Mouse (Mus musculus) midbrain, embryonic 15.5 days (tissue): ENCODE measurements at regions not wholly inside any gene's neighbourhood (a gene's known extent, or its start where the extent isn't known, plus 50 kb on each side); places are given as distances from the start of the nearest gene placed in this dataset.
"Not testable (repeated sequence)": the region's sequence is repeated elsewhere in the genome, so short reads cannot be mapped to it uniquely, and the experiment has no call there.

Source experiments
- ATAC-seq: fragments of 200-750 bp; cut with Nextera tagmentation; replicated peaks from 2 replicates; pipeline ENCODE4 v1.8.0; 2017; ENCODE audit warnings: moderate TSS enrichment
- H3K27ac ChIP-seq: fragments of 300-500 bp; sonication (generic); 2 replicates; pipeline ENCODE4 v1.5.1; 2015; ENCODE audit warnings: mild to moderate bottlenecking, inconsistent platforms
- H3K27me3 ChIP-seq: fragments of 300-500 bp; sonication (generic); replicated peaks from 2 replicates; pipeline ENCODE4 v1.6.1; 2015; ENCODE audit warnings: inconsistent platforms
- H3K36me3 ChIP-seq: fragments of 300-500 bp; sonication (generic); replicated peaks from 2 replicates; pipeline ENCODE4 v1.6.1; 2015; ENCODE audit warnings: inconsistent platforms
- H3K4me1 ChIP-seq: fragments of 300-500 bp; sonication (generic); 2 replicates; pipeline ENCODE4 v1.6.1; 2015; ENCODE audit warnings: inconsistent platforms
- H3K4me2 ChIP-seq: fragments of 300-500 bp; sonication (generic); 2 replicates; pipeline ENCODE4 v1.6.1; 2015; ENCODE audit warnings: inconsistent platforms, mild to moderate bottlenecking, moderate library complexity
- H3K4me3 ChIP-seq: fragments of 300-500 bp; sonication (generic); 2 replicates; pipeline ENCODE4 v1.5.1; 2015; ENCODE audit warnings: mild to moderate bottlenecking, inconsistent platforms
- H3K9ac ChIP-seq: fragments of 300-500 bp; sonication (generic); 2 replicates; pipeline ENCODE4 v1.6.1; 2015; ENCODE audit warnings: mild to moderate bottlenecking, inconsistent platforms
- H3K9me3 ChIP-seq: fragments of 300-500 bp; sonication (generic); 2 replicates; pipeline ENCODE4 v1.6.1; 2016; ENCODE audit warnings: inconsistent platforms
- WGBS: fragments of 180-500 bp; shearing (Covaris S2); methylation state at CpG from one replicate; pipeline ENCODE4 v1.1.7; 2015; ENCODE audit warnings: mixed read lengths; 5-methylcytosine and 5-hydroxymethylcytosine counted together

- ATAC-seq, result peak; percentile 100
- H3K4me2 ChIP-seq, result peak overlapping the region; percentile 75
- 2% methylated on average over 27 of the region's 27 CpGs for whole genome bisulfite sequencing
These were observed 69.9 kb upstream of the Zfp825 start for GRCm38 (mm10) chr13:74563483-74564330.

DNA sequence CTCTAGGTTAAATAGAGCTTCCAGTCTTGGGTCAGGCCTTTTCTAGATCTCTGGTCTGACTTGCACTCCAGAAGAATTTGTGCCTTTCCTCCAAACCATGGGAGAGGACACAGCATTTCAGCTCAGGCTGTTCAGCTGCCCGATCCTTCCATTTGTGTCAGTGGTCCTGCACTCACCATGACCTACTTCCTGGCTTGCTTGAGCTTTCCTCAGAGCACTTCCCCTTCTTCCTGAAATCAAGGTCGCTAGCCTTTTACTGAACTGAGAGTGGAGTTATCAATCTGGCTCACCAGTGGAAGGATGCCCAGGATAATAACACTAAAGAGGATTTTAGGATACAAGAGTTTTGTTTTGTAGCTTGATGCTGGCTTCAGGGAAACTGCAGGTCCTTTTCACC is 70.5 kb upstream of the Zfp825 start:
- WGBS, result 23% methylated on average over 2 of the region's 2 CpGs
- H3K4me3 ChIP-seq, result peak overlapping the region; percentile 67
- not testable (repeated sequence) for H3K9me3 ChIP-seq, H3K4me1 ChIP-seq, H3K36me3 ChIP-seq, H3K27me3 ChIP-seq, ATAC-seq
- peak overlapping the region; percentile 58 for H3K9ac ChIP-seq
- H3K27ac ChIP-seq, result peak overlapping the region; percentile 78
- H3K4me2 ChIP-seq, result peak overlapping the region; percentile 75

More at GRCm38 (mm10) chr13:74563483-74564330, 69.9 kb upstream of the Zfp825 start:
- Histone ChIP-seq H3K27ac (peak overlapping the region; percentile 78), H3K9ac (peak overlapping the region; percentile 58), H3K4me3 (peak overlapping the region; percentile 67)
- H3K36me3 ChIP-seq, H3K9me3 ChIP-seq, H3K4me1 ChIP-seq, H3K27me3 ChIP-seq: not testable (repeated sequence)

DNA sequence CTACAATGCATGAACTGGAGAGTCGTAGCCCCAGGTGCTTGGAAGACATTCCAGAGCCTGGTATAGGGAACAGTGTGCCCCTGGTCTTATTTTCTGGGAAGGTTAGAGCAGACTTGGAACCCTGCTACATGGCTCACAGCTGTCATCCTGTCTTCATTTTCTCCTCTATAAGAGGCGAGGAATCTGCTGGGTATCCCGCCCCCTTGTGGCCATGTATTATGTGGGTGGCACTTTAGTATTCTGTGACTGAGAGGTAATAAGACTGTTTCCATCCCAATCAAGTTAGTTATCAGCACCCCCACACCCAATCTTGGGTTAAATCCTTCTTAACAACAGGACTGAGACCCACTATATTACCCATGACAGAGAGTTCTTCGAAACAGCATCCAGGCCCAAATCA is 69.4 kb upstream of the Erap1 start:
- H3K27me3 ChIP-seq, ATAC-seq, H3K27ac ChIP-seq, H3K9me3 ChIP-seq, H3K4me1 ChIP-seq, H3K4me2 ChIP-seq, H3K9ac ChIP-seq, H3K36me3 ChIP-seq, H3K4me3 ChIP-seq: not testable (repeated sequence)
- WGBS, result 61% methylated on average over 4 of the region's 4 CpGs
